ENCODE assay signal across 9 mouse cellular contexts in genomic region chr1:68748976-68749375, GRCm38 (mm10).
DNase-seq lines count a peak whose midpoint lies in the region; ATAC-seq lines count a peak whose summit lies in the region.
"Had no signal": no experiment of that assay in that cellular context is flagged by ENCODE, and none has a peak within 500 bp of the region (broad histone marks: within the 10 kb centered on the region; RNA-seq: fewer than 3 reads in every experiment).

No protein-coding gene starts in this region.

- H3K9me3 ChIP-seq in forebrain, embryonic 11.5 days (ENCODE audit: control insufficient read depth, low read length), result no peaks in the 10 kb centered on the region
- H3K9me3 ChIP-seq in forebrain, embryonic 10.5 days, result no peaks in the 10 kb centered on the region
- H3K9me3 ChIP-seq: limb, embryonic 13.5 days had no signal

- no peak overlapping the region for H3K4me2 ChIP-seq in forebrain, embryonic 11.5 days (ENCODE audit: low read depth, low read length, severe bottlenecking)
- H3K4me2 ChIP-seq: limb, embryonic 13.5 days had no signal

- no peaks in the 10 kb centered on the region for H3K4me1 ChIP-seq in forebrain, embryonic 11.5 days (replicated peaks; ENCODE audit: control insufficient read depth, insufficient read depth, low read length)
- H3K4me1 ChIP-seq in forebrain, embryonic 10.5 days, result no peaks in the 10 kb centered on the region
- H3K4me1 ChIP-seq: limb, embryonic 13.5 days had no signal

- WGBS in forebrain, embryonic 11.5 days, result 59% methylated on average over 1 of the region's 1 CpGs
- WGBS in forebrain, embryonic 10.5 days, result 76% methylated on average over 1 of the region's 1 CpGs

- H3K4me3 ChIP-seq in forebrain, embryonic 11.5 days (ENCODE audit: low read depth, low read length), result no peak overlapping the region
- H3K4me3 ChIP-seq in forebrain, embryonic 10.5 days, result no peak overlapping the region
- H3K4me3 ChIP-seq: limb, embryonic 13.5 days had no signal

- H3K27me3 ChIP-seq in forebrain, embryonic 11.5 days (ENCODE audit: control insufficient read depth, insufficient read depth, low read length), result no peaks in the 10 kb centered on the region
- no peaks in the 10 kb centered on the region for H3K27me3 ChIP-seq in forebrain, embryonic 10.5 days (ENCODE audit: poor library complexity, severe bottlenecking)
- H3K27me3 ChIP-seq: limb, embryonic 13.5 days had no signal

- H3K9ac ChIP-seq in forebrain, embryonic 11.5 days (ENCODE audit: low read length), result no peak overlapping the region
- H3K9ac ChIP-seq: limb, embryonic 13.5 days had no signal

- H3K27ac ChIP-seq in forebrain, embryonic 11.5 days (ENCODE audit: low read depth, low read length), result no peak overlapping the region
- H3K27ac ChIP-seq in forebrain, embryonic 10.5 days, result no peak overlapping the region
- H3K27ac ChIP-seq: limb, embryonic 13.5 days had no signal

- H3K36me3 ChIP-seq in forebrain, embryonic 11.5 days (ENCODE audit: control insufficient read depth, insufficient read depth, low read length), result no peaks in the 10 kb centered on the region
- no peaks in the 10 kb centered on the region for H3K36me3 ChIP-seq in forebrain, embryonic 10.5 days (replicated peaks)
- H3K36me3 ChIP-seq: limb, embryonic 13.5 days had no signal

- peak; percentile 50 for DNase-seq in forebrain, embryonic 11.5 days (ENCODE audit: low spot score)
- DNase-seq in forebrain, embryonic 10.5 days (ENCODE audit: extremely low spot score, low spot score), result no peak
- DNase-seq in Muller cell, postnatal 12 days (ENCODE audit: inconsistent ontology term), result peak; percentile 34
- peak; percentile 92 to 98 for DNase-seq in cerebellum, postnatal 36 days
- peak; percentile 17 for DNase-seq in layer of hippocampus, adult 9-11 months
- no peak for DNase-seq in thymus, postnatal 4 days
- DNase-seq in thymus, postnatal 36 days, result no peak
- DNase-seq in urinary bladder, postnatal 36 days (ENCODE audit: low spot score in 2 of 2), result no peak

- peak; percentile 61 for ATAC-seq in forebrain, embryonic 11.5 days (replicated peaks; ENCODE audit: low FRiP score)

Comparison
In these comparisons a context has a peak if more than half of its experiments do, and no peak if none do; other contexts are left out.
1. DNase-seq: peak in forebrain, embryonic 11.5 days (single experiment), Muller cell, postnatal 12 days (single experiment), cerebellum, postnatal 36 days (2 of 2) and layer of hippocampus, adult 9-11 months (single experiment); none in forebrain, embryonic 10.5 days (single experiment), thymus, postnatal 4 days (single experiment), thymus, postnatal 36 days (0 of 2) and urinary bladder, postnatal 36 days (0 of 2).